ENCODE assay signal across 16 mouse cellular contexts in the genomic region with DNA sequence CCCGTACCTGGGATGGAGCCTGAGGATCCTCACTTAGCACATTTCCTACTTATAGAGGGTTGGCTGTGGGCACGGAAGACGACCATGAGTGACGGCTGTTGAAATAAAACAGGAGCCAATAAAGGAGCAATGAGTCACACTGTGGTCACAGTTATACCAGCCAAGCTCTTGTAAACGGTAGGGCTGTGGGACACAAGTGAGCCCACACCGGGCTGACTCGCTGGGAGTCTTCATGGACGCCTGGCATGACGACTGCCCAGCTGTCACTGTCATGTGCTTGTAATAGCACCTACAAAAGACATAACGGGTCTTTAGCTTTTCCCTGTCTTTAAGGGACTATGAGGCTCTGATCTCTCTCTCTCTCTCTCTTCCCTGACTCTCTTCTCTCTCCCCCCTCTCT. TPM values are rescaled to one million over a fixed set of nuclear protein-coding genes. Genes with fewer than 3 reads are reported as not detected.
"Had no signal": no experiment of that assay in that cellular context is flagged by ENCODE, and none has a peak within 500 bp of the region (broad histone marks: within the 10 kb centered on the region; RNA-seq: fewer than 3 reads in every experiment).

No protein-coding gene starts in this region.

- DNase-seq: kidney, adult 2 months; kidney, postnatal 25 days; left cerebral cortex, postnatal 4 days; liver, postnatal 0 days; lung, embryonic 14.5 days; right cerebral cortex, adult 18-20 months; thymus, adult 2 months; thymus, postnatal 14 days; thymus, postnatal 4 days had no signal

- H3K4me2 ChIP-seq: limb, embryonic 12.5 days; limb, embryonic 15.5 days; liver, embryonic 11.5 days; lung, embryonic 14.5 days; midbrain, embryonic 13.5 days had no signal

- H3K36me3 ChIP-seq: limb, embryonic 12.5 days; limb, embryonic 15.5 days; midbrain, embryonic 10.5 days; midbrain, embryonic 13.5 days had no signal

- H3K4me3 ChIP-seq: limb, embryonic 12.5 days; limb, embryonic 15.5 days; megakaryocyte, embryonic 14.5 days; midbrain, embryonic 10.5 days; midbrain, embryonic 13.5 days had no signal

- H3K27me3 ChIP-seq: limb, embryonic 15.5 days; megakaryocyte, embryonic 14.5 days; midbrain, embryonic 13.5 days had no signal

RNA-seq across cellular contexts. Expression of a gene that starts 35.9 kb away (rescaled TPM):
- total RNA-seq: monocyte, adult 5-6 weeks had no signal
